Mouse (Mus musculus) bone marrow macrophage, adult 2 months (primary cell): Measurements from ENCODE around the gene Sdhaf4. TPM values are rescaled to one million over a fixed set of nuclear protein-coding genes. Genes with fewer than 3 reads are reported as not detected.

Source experiments
- H3K27ac ChIP-seq: 2 replicates; pipeline ENCODE4 v1.5.1; 2012; ENCODE audit warnings: low read depth, low read length; ENCODE audit not compliant: insufficient read depth
- H3K4me1 ChIP-seq: 2 replicates; pipeline ENCODE4 v1.6.1; 2012; ENCODE audit warnings: low read length; ENCODE audit not compliant: control insufficient read depth, insufficient read depth
- H3K4me3 ChIP-seq: 2 replicates; pipeline ENCODE4 v1.5.1; 2012; ENCODE audit warnings: mild to moderate bottlenecking, low read length, moderate library complexity; ENCODE audit not compliant: insufficient read depth
- CTCF ChIP-seq: IDR thresholded peaks from 2 replicates; pipeline ENCODE4 v1.5.1; 2012; ENCODE audit warnings: low read depth, mild to moderate bottlenecking, low read length, moderate library complexity
- POLR2A ChIP-seq: IDR thresholded peaks from 2 replicates; pipeline ENCODE4 v1.6.1; 2012; ENCODE audit warnings: mild to moderate bottlenecking, low read depth, low read length, borderline replicate concordance
- polyA plus RNA-seq: library from polyadenylated mRNA; stranded (reverse); fragments of >200 nt; gene quantifications from 2 replicates; pipeline ENCODE4 v1.2.4, GENCODE M21; 2012; ENCODE audit not compliant: missing spikeins, insufficient read depth, insufficient read length

The Sdhaf4 gene
- 42.7 and 47.0 TPM in 2 replicates for polyA plus RNA-seq

DNA sequence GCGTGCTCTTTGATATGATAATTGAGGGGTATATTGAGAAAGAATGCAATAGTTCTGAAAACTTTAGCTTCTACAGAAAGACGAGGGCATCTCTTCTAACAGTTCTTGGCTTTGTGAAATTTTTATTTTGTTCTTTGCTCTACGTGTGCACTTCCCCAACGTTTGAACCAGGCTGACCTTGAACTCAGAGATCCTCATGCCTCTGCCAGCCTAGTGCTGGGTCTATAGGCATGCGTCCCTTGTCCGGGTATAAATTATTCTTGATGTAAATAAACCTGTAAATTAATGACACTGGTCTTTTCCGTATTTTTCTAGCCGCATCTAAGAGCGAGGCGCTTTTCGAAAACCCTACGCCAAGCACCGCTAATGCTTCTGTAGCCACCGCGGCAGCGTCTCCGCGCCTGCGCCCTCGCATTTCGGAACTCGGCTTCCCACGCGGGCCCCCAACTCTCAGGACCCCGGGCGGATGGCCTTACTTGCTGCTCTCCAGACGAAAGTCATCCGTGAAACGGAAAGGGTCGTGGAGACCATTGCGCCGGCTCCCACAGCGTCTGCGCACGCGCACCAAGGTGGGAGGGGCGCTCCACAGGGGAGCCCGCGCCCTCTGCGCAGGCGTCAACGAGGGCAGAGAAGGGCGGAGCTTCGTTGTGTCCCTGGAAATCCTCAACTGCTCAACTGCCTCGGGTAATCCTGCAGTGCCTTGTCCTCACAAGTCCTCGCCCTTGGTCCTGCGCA lies at the start of gene Sdhaf4:
Sdhaf4 (minus strand) TSS at position 587 of the 735 bp plus-strand sequence.
- TF ChIP-seq CTCF (no peak), POLR2A (no peak)
- H3K4me3 ChIP-seq, result peak within 1 kb of the TSS; percentile 96
- peaks cover 2% of the 10 kb centered on the region; the same call in 1 of the 2 replicates for H3K4me1 ChIP-seq
- peak within 1 kb of the TSS; percentile 58 for H3K27ac ChIP-seq

DNA sequence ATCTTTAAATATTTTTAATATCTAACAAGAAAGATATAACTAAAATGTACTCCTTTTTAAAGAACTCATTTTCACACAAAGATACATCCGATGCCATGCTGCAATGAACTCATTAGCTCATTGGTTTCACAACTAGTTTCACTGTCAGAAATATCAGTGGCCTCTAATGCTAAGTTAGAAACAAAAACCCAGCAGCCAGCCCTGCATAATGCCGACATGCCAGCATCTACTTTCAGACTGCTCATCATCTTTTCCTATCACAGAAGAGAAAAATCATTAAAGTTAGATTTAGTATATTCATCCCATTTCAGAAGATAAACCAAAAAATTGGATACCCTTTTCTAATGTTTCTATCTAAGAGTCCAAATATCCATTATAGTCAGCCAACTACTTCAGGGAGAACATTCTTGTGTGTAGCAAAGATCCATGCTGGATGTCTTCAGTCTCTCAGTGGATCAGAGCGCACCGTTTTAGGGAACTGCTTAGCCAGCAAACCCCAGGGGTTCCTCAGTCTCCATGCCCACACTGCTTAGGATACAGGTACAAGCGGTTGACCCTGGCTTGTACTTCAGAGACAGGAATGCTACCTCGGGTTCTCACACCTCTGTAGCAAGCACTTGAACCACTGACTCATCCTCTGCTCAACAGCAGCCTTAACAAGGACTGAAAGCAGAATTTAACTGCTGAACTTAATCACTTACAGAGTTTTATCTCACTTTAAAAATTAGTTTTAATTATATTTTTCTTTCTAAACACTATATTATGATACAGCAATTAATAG lies 41.5 kb upstream of the Sdhaf4 start:
- TF ChIP-seq POLR2A, result no peak
- no peak for TF ChIP-seq CTCF
- no peaks in the 10 kb centered on the region for H3K4me1 ChIP-seq
- H3K4me3 ChIP-seq, result no peak overlapping the region
- H3K27ac ChIP-seq, result no peak overlapping the region

DNA sequence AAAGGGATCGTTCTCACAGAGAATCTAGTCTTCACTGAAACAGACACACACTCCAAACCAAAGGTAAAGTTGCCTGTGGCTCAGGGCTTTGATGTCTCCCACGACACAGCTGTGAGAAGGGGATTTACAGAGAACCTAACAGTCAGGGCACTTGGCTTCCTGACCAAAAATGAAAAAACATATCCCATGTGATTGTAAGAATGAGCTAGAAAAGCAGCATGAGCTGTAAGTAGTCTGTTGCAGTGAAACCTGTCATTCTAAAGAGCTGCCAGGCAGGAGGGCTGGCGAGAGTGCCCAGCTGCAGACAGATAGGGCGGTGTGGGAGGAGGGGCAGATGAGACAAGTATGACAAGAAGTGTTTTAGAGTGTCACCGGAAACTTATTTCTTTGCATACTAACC lies 40.2 kb upstream of the Sdhaf4 start:
- Histone ChIP-seq H3K4me3 (no peak overlapping the region), H3K27ac (no peak overlapping the region), H3K4me1 (no peaks in the 10 kb centered on the region)
- TF ChIP-seq CTCF (no peak), POLR2A (no peak)

- no peak overlapping the region for H3K4me3 ChIP-seq
- H3K27ac ChIP-seq, result no peak overlapping the region
- no peak for TF ChIP-seq CTCF
- TF ChIP-seq POLR2A, result no peak
- no peaks in the 10 kb centered on the region for H3K4me1 ChIP-seq
These were observed 37.6 kb upstream of the Sdhaf4 start for GRCm38 (mm10) chr1:24043007-24043406.

GRCm38 (mm10) chr1:24033759-24034423 lies 28.4 kb upstream of the Sdhaf4 start:
- no peak for TF ChIP-seq POLR2A
- no peak for TF ChIP-seq CTCF
- H3K4me3 ChIP-seq, result no peak overlapping the region
- H3K27ac ChIP-seq, result no peak overlapping the region

GRCm38 (mm10) chr1:24010821-24011220 lies 5.4 kb upstream of the Sdhaf4 start:
- no peaks in the 10 kb centered on the region for H3K4me1 ChIP-seq
- H3K27ac ChIP-seq, result no peak overlapping the region
- H3K4me3 ChIP-seq, result no peak overlapping the region
- TF ChIP-seq CTCF, result no peak
- no peak for TF ChIP-seq POLR2A

More at GRCm38 (mm10) chr1:24033759-24034423, 28.4 kb upstream of the Sdhaf4 start:
- no peaks in the 10 kb centered on the region for H3K4me1 ChIP-seq

GRCm38 (mm10) chr1:24010016-24010415 lies 4.6 kb upstream of the Sdhaf4 start:
- Histone ChIP-seq H3K27ac (no peak overlapping the region), H3K4me1 (no peaks in the 10 kb centered on the region), H3K4me3 (no peak overlapping the region)
- TF ChIP-seq POLR2A (no peak), CTCF (no peak)

DNA sequence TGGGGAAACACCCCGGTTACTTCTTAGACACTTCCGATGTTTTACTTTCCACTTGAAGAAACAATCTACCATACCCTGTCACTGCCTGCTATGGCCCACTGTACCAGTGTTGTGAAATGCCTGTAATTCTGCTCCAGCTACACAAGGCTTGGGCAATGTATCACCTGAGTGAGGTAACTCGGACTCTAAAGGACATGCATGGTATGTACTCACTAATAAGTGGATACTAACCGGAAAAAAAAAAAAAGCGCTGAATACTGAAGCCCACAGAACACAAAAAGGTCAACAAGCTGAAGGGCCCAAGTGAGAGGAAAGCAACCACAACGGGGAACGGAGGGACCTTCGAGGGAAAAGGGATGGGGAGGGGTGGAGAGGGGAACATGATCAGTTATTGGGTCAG lies 2.2 kb upstream of the Sdhaf4 start:
- Histone ChIP-seq H3K4me1 (peaks cover 2% of the 10 kb centered on the region; the same call in 1 of the 2 replicates), H3K4me3 (no peak overlapping the region), H3K27ac (no peak overlapping the region)
- no peak for TF ChIP-seq CTCF
- TF ChIP-seq POLR2A, result no peak

DNA sequence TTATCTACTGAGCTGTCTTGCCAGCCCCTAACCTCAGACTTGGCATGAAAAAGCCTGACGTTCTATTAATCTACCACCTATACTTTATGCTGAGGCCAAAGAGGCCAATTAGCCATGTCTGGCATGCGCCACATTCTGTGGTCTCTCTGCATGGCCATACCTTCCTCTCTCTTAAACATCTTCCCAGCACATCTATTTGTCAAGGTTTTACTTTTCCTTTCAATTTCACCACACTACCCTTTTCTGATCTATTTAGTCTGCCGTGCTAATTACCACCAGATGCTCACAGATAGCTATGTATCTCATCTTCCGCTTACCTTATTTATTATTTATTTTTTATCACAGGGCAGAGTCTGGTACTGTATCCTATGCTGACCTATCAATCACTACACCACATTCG lies 6.1 kb downstream of the Sdhaf4 start:
- TF ChIP-seq CTCF (no peak), POLR2A (no peak)
- no peak overlapping the region for H3K27ac ChIP-seq
- H3K4me3 ChIP-seq, result no peak overlapping the region
- peaks cover under 1% of the 10 kb centered on the region; the same call in 1 of the 2 replicates for H3K4me1 ChIP-seq
